Mouse (Mus musculus): ENCODE results near the gene Syt16.

The Syt16 gene

DNA sequence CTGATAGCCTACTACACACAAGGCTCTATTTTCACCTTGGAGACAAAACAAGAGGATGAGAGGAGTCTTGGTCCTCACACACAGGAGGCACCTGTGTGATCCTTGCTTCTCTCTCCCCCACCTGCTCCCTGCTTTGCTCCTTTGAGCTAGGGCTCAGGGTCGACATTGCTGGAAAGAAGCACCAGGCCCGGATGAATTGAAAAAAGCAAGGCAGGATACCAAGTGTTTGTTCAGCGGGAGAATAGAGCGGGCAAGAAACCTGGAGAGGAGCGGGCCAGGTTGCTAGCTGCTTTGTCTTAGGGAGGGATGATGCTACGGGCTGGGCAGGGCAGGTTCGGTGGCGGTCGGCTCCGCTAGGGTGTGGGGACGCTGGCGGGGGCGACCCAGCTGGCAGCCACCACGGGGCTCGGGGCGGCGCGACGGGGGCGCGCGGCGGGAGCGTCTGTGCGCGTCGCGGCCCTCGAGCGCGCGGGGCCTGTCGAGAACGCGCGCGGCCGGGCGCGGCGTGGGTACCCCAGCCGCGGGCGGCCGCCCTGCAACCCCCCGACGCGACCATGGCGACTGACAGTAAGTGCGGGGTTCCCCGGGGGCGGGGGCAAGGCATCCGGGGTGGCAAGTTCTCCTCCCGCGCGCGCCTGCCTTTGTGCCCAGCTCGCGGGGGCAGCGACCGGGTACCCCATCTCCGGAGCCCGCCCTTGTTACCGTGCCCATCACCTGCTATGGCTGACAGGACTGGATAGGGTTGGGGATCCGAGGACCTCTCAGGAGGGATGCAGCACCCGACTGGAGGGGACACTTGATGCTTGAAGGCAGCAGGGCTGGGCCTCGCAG is at the start of gene Syt16:
TSS of gene Syt16 (plus strand) at position 365 of the 831 bp plus-strand sequence.
- no peak for DNase-seq

DNA sequence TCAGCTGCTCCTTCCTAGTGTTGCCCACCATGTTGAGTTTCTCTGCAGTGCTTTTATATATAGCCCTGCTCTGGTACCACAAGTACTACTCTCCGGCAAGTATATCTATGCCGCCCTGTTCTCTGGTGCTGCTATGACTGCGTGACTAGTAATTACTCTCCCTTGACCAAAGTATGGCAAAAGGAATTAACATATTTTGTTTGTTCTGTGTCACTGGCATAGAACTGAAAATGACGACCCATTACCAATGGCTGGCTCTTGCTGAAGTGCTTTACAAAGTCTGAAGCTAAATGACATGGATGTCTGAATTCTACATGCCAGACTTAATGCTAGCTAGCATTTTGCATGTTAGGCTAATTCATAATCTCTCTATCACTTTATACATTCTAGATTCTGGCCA is 49.0 kb upstream of the Syt16 start:
- no peak for DNase-seq

DNA sequence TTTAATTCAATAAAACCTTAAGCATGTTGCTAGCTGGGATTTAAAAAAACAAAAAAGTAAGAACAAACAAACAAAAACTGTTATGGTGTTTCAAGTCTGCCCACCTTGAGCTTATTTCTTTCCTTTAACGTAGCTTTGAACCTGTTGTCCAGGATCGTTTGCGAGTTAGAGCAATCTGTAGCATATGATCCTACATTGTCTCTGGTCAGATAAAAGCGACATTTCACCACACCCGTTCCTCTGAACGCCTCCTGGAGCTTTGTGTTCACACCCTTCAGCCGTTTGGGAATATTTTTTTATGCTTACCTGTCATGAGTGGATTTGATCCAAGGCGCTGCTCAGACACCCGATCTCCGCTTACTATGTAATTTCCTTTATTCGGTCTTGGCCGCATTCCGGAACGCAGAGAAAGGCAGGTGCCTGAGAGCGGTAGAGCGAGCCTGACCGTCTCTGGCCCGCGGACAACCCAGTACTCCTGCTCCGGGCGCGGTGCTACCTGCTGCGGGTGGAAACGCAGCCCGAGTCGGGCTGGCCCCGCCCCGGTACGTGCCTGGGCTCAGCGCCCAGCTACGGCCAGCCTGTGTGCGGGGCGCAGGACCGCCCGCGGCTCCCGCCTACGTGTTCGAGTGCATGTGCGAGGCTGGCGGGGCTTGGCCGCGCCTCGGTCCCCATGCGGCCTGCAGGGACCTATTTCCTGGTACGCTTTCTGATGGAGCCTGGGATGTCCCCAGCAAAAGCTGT is 48.0 kb upstream of the Syt16 start:
- peak; percentile 54 to 72 for DNase-seq

DNA sequence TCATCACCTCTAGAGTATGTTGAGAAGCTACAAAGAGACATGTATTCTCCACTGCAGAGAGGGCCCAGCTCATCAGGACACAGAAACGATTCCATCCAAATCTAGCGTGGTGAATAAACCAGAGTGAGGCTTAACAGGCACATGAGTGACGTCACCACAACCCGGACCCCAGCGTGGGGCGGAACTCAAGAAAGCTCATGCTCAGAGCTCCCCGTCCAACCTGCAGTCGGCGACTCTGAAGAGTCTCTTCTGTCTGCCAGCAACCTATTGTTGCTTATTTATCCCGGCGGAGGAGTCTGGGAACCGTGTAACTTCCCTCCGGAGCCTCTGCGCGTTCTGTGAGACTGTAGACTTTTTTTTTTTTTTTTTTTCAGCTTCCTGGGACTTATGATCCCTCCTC is 44.6 kb upstream of the Syt16 start:
- peak; percentile 45 to 55 for DNase-seq

DNA sequence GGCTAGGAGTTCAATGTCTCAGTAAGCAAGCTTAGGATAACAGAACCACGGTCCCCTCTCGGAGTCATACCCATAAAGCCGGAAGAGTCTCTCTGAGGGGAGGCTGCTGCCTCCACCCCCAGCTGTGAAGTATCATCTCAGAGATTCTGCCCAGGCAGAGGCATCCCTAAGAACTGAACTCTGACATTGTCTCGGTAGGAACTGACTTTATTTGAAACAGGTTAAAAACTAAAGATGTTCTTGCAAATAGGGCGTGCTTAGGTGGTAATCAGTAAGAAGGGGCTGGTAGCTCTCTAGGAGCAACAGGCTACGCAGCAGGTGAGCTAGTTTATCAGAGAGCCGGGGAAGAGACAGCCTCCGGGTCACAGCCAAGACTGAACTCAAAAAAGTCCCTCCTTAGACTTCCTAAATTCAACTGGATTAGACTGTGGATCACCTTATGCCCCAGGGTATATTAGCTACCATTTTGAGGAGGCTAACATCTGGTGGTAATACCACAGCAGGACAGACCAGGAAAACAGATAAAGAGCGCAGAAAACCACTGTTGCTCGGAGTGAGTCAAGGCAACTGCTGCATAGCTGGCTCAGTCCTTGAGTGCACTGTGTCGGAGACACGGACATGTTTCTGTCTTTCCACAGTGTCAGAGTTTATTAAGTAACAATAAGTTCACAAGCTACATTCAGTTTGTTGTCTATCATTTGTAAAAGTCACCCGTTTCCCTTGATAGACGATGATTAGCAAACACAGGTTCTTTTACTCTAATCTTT is 43.9 kb upstream of the Syt16 start:
- no peak for DNase-seq

DNA sequence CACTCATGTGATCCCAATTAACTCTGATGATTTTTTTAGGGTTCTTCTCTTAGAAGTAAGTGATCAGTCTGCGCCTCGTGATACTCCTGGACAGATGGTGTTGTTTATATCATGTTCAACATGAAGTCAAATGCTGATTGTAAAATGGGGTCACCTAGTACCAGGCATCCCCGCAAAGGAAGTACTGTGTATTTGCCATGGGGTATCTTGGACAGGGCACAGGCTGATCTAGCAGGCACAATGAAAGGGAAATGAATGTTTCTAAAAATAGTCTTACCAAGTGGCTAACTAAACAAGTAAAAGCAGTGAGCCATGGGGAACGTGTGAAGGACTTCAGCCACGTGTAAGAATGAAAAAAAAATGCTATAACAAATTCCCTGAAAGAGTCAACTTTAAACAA is 42.7 kb upstream of the Syt16 start:
- DNase-seq, result no peak

DNA sequence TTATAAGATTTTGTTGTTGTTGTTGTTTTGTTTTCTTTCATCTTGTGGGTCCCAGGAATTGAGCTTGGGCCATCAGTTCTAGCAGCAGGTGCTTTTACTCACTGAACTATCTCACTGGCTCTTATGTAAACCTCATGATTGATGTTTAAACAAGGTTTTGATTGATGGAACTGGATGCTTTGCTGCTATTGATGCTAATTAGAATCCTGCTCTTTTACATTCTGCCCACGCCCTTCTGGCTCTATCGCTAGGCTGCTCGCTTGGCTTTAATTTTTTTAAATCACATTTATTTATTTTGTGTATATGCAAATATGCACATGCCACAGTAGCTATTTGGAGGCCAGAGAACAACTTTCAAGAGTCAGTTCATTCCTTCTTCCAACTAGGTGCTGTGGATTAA is 39.8 kb upstream of the Syt16 start:
- DNase-seq, result no peak

DNA sequence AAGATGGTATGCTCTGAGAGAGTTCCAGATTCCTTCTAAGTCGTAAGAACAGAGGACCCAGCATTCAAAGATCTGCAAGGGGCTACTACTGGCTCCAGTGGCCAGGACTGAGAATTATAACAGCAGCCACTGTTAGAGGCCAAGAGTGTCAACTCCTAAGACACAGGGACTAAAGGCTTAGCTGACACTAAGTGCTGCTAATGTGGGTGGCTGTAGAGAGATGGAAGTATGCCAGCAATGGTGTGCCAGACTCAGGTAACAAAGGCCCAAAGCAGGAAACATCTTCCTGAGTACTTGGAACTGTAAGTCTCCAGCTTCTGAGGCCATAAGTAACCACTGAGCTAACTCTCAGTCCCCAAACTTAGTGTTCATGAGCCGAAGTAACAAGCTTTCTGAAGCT is 38.6 kb upstream of the Syt16 start:
- DNase-seq, result no peak

DNA sequence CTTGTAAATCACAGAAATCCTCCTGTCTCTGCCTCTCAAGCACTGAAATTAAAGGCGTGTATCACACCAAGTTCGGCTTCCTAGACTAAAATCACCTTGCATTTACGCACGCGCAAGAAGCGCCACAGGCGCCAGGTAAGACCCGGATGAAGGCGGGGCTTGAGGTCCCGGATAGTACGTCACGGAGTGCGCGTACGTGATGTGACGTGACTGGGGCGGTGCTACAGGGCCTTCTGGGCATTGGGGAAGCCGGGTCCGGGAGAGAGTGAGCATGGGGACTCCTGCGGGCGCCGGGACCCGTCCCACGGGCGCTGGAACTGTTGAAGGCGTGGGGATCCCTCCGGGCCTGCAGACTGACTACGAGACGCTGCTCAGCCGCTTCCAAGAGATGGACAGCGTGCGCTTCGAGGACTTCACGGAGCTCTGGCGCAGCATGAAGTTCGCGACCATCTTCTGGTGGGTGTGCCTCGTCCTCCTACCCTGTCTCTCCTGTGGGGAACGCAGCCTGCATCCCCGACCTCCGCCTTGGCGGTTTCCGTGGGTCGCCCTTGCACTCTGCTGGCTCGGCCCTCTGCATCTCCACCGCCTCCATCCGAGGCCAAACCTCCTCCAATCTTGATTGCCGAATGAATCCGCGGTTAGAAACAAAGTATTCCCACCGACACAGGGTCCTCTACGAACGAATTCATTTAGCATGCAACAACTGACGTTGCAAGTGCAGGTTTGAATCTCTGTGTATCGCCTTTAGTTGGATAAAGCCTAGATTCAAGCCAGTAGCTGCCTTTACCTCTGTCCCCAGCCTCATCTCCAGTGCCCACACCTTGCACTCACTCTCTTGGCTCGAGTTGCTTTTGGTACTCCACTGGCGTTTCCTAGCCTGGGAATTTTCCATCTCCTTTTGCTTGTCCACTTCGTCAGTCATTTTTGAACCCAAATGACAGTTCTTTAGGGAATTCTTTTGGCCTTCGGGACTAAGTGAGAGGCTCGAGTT is 32.9 kb upstream of the Syt16 start, which contains the start of gene Snapc1:
TSS of gene Snapc1 (plus strand) at position 191 of the 991 bp plus-strand sequence.
- peak; percentile 98 to 99 for DNase-seq

DNA sequence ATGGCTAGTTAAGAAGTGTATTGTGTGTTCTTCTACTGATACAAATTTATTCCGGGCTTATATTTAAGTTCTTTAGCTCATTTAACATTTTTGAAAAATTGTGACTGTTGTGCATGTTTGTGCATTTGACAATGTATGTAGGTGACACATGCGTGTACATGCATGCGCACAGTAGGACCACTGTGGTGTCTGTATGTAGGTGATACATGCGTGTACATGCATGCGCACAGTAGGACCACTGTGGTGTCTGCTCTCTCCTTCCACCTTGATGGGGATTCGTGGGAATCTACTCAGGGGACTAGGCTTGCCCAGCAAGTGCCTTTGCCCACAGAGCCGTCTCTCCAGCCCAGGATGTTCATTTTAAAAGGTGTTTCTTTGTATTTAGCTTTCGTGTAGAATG is 28.3 kb upstream of the Syt16 start:
- no peak for DNase-seq

DNA sequence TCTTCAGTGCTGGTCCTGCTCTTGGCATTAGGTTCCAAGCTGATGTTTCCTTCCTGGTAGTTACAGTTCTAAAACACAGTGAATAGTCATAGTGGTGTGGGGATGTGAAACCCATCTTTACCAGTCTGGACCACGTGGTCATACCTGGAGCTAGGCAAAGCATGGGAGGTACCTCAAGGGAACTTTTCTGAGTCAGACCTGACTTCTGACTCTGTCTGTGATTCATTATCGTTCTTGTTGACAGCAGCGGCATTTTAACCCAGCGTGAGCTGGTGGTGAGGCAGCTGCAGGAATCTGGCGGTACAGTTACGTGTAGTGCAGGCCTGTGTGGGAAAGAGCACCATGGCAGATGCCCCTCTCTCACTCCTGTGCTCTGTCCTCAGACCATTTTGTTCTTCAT is 22.9 kb upstream of the Syt16 start:
- no peak for DNase-seq

DNA sequence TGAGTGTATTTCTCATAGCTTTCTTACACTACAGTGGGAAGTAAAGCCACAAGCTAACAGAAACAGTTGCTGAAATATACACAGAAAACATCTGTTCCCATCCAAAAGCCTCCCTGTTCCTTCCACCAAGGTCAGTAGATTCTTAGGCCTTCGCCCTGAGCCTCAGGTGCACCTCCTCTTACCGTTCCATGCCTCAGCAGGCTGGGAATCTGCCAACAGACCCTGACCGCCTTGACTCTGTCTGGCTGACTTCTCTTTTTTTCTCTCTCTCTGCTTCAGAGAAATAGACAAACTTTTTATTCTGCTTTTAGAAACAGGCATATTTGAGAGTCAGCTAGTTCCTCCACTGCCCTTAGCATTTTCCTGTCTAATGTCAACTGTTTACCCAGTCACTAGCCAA is 19.3 kb upstream of the Syt16 start:
- peak; percentile 88 to 92 for DNase-seq

DNA sequence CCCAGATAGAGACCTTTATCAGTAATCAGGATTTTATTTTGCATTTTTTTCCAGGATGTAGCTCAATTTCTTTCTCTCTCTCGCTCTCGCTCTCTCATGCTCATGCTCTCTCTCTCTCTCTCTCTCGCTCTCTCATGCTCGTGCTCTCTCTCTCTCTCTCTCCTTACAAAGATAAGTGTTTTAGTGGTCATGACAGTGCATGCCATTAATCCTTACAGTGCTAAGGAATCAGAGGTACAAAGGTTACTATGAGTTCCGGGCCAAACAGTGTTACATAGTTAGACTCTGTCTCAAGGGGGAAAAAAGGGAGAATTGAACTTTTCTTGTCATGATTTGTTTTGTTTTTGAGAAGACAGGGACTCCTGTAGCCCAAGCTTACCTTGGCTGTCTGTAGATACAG is 17.8 kb upstream of the Syt16 start:
- DNase-seq, result no peak

DNA sequence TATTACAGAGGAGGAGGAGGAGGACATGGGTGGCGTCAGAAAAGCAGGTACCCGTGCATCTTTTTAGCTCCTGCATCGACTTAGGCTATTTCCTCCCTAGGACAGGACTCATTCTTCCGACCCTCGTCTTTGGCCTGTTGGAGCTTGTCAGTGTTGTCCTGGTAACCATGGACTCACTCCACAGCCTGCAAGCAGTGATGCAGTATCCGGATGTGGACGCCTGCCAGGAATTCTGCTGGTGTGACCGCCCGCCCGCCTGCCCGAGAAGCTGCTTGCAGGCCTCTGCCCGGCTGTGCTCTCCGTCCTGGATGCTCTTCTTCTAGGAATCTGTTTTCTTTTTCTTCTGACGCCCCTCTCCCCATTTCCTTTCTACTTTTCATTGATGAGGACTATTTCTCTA is 14.9 kb upstream of the Syt16 start:
- peak; percentile 93 for DNase-seq

DNA sequence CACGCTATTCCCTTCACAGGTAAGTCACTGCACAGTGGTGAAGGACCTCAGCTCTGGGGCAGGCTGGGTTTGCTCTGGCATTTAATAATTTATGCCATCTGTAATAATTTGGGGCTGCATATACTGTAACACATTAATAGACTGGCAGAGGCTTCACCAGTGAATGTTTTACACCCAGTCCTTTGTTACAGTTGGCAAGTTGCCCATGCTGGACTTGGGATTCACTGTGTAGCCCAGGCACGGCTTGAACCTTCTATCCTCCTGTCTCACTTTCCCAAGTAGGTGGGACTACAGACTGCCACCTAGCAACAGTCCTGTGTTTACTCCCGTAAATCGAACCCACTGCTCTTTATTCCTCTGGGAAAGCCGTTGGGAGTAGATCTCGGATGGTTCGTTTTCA is 11.2 kb upstream of the Syt16 start:
- DNase-seq, result peak; percentile 75 to 79

DNA sequence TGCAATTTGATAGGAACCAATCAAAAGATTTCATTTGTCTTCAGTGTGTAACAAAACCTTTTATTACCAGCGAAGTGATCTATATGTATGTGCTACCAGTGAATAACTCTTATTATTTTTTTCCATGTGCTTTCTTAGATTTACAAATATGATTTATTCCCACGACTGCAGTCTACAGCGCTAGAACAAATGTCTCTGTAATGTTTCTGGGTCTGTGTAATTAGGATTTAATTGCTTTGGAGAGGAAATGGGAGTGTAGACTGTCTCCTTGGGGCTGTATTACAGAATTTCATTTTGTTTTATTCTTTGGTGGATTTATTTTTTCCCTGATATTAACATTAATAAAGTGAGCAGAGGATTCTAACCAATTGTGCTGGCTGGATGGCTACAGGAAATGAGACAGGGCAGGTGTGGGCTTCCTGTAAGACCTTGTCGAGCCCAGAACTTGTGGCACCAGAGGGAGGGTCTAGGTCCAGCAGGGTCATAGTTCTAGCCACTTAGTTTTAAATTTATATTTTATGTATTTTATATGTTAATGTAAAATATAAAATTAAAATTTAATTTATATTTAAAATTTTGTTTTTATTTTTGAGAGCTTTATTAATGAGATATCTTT is 9.0 kb upstream of the Syt16 start:
- no peak for DNase-seq

DNA sequence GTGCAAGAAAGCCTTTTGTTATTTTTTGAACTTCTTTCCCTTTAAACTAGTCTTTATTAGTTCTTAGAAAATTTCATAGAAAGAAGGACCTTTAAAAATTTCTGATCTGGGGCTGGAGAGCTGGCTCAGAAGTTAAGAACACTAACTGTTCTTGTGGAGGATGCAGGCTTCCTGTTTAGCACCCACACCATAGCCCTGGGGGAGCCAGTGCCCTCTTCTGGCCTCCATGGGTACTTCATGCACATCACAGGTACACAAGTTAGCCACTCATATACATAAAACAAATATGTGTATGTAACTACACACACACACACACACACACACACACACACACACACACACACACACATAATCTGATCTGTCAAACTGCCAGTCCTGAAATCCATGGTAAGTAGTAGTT is 7.9 kb upstream of the Syt16 start:
- peak; percentile 54 to 77 for DNase-seq

DNA sequence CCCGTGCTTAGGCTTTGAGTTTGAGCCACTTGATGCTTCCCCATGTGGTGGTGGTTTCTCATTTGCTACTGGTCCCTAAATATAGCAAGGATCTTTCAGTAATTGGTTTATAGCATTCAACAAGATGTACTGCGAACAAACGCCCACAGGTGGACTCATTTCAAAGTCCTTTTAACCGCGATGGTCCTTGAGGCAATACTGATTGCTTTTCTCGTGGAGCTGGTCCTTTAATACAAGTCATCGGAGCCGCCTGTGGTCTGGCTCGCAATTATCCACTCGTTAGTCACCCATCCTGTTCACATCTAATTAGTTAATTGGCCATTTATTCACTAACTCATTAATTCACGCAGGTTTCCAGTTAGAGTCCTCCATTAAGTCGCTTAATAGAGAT is 560 bp upstream of the Syt16 start:
- DNase-seq, result no peak

DNA sequence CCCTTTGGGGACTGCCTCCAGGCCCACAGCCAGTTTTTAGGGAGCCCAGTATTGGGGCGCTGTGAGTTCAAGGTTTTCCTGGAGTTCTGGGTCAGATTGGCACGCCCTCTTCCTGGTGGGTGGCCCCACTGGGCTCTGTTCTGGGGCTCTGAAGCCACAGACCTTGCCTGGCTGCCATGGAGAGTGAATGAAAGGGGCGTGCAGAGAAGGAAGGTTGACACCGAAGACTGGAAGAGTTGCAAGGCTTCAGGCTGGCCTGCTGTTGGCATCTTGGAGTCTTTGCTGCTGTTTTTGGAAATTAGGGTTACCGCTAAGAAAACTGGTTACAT is 631 bp downstream of the Syt16 start:
- DNase-seq, result no peak

DNA sequence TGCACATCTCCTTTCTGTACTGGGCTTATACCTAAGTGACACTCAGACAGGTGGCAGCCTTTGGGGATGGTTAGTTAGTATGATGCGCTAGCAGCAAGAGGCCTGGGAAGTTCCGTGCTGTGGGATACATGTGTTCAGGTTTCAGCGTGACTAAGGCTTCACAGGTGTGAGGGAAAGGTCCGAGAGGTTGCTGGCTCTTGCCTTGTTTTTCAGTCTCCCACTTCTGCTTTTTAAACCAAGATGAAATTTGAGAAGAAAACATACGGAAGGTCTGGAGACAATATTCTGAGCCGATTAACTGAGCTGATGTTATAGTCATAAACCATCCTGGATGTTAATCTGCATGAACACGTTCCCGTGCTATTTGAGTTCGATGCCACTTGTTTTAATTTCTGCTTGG is 5.0 kb downstream of the Syt16 start:
- DNase-seq, result no peak

DNA sequence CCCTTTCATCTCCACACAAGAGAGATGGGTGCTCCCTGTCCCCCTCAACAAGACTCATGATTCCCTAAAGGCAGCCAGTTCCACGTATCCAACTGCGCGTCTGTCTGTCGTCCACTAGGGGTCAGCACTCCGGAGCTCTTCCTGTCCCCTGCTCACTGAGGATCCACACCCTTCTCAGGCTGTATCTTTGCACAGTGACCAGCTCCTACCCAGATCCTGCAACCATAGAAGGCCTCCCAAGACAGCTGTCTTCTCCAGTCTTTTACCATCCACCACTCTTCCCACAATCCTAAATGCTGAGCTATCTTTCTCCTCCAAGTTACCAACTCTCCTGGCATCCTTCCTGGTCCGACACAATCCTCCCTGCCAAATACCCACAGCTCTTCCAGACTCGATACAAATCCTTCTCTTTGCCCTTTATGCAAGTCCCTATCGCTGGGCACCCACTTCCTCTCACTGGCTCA is 12.0 kb downstream of the Syt16 start:
- peak in 1 of 2 experiments; percentile 32 for DNase-seq

DNA sequence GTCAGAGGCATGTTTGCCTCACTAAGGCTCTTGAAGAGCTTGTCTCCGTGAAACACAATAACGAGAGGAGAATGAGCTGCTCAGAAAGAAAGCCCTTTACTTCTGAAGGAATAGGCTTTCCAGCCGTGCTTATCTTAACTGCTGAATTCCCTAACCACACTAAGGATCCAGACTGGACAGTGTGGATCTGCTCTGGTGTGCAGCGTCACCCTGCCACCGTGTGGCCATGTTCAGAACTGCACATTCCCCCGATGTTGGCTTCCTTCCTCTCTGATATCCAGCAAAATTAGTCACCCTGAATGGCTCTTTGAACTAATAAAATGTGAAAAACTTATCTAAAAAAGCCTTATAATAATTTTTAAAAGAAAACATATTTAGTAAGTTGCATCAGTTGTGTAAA is 16.3 kb downstream of the Syt16 start:
- DNase-seq, result peak; percentile 73 to 87

Data from kidney, postnatal 25 days (tissue).